Mouse (Mus musculus) kidney, postnatal 4 days (tissue): ENCODE results near the gene Theg.

Experiments used
- DNase-seq, 2 experiments: peaks; one replicate each; pipeline ENCODE4 v3.0.0; 2021; ENCODE audit warnings: mixed read lengths in 2 of 2

Theg gene

GRCm38 (mm10) chr10:79535431-79535830, 51.7 kb downstream of the Theg start:
- DNase-seq = peak in 1 of 2 experiments; percentile 1

- peak in 1 of 2 experiments; percentile 1 for DNase-seq
These were observed 52.7 kb downstream of the Theg start for GRCm38 (mm10) chr10:79534426-79534825.

- DNase-seq = peak; percentile 88 to 92
These were observed 53.8 kb downstream of the Theg start, which contains the start of gene Plpp2 for GRCm38 (mm10) chr10:79533126-79533911. Gene Plpp2 (minus strand): TSS chr10:79533796.

- peak; percentile 30 to 50 for DNase-seq
These were observed 54.5 kb downstream of the Theg start for GRCm38 (mm10) chr10:79532678-79533077.

- DNase-seq = no peak
These were observed 55.5 kb downstream of the Theg start for GRCm38 (mm10) chr10:79531593-79531992.

- DNase-seq = no peak
These were observed 56.4 kb downstream of the Theg start for GRCm38 (mm10) chr10:79530721-79531120.

GRCm38 (mm10) chr10:79530241-79530640, 56.9 kb downstream of the Theg start:
- no peak for DNase-seq

GRCm38 (mm10) chr10:79528081-79528480, 59.0 kb downstream of the Theg start:
- DNase-seq = no peak

GRCm38 (mm10) chr10:79527453-79527845, 59.7 kb downstream of the Theg start:
- DNase-seq = no peak

- no peak for DNase-seq
These were observed 60.3 kb downstream of the Theg start for GRCm38 (mm10) chr10:79526661-79527452.
